Mouse (Mus musculus) granulocyte monocyte progenitor cell, adult 5-6 weeks (primary cell): ENCODE measurements around the gene Nploc4. TPM values are rescaled to one million over a fixed set of nuclear protein-coding genes. Genes with fewer than 3 reads are reported as not detected.
A peak's percentile ranks its signal among the peaks of the same experiment; 100 is the strongest.
"Not testable (repeated sequence)": the region's sequence is repeated elsewhere in the genome, so short reads cannot be mapped to it uniquely, and the experiment has no call there.

Experiments used
- ATAC-seq: replicated peaks from 2 replicates; pipeline ENCODE4 v1.8.0; 2016; ENCODE audit warnings: mild to moderate bottlenecking, moderate TSS enrichment, inconsistent platforms; ENCODE audit not compliant: poor library complexity, severe bottlenecking
- total RNA-seq, 2 experiments: library from RNA; stranded (forward) in 1 of 2; stranded (reverse) in 1 of 2; fragments of 200-712, 200-1000 nt in 1 of 2; fragments of >200 nt in 1 of 2; fragmentation: Nextera tagmentation in 1 of 2; gene quantifications; 2 replicates each; pipeline ENCODE4 v1.2.3; 2014 to 2017

Gene Nploc4
- total RNA-seq, 2 experiments from 2014 or later: 36.6 to 54.6 TPM

GRCm38 (mm10) chr11:120355277-120356039 lies 82.0 kb downstream of the Nploc4 start:
- no peak for ATAC-seq

DNA sequence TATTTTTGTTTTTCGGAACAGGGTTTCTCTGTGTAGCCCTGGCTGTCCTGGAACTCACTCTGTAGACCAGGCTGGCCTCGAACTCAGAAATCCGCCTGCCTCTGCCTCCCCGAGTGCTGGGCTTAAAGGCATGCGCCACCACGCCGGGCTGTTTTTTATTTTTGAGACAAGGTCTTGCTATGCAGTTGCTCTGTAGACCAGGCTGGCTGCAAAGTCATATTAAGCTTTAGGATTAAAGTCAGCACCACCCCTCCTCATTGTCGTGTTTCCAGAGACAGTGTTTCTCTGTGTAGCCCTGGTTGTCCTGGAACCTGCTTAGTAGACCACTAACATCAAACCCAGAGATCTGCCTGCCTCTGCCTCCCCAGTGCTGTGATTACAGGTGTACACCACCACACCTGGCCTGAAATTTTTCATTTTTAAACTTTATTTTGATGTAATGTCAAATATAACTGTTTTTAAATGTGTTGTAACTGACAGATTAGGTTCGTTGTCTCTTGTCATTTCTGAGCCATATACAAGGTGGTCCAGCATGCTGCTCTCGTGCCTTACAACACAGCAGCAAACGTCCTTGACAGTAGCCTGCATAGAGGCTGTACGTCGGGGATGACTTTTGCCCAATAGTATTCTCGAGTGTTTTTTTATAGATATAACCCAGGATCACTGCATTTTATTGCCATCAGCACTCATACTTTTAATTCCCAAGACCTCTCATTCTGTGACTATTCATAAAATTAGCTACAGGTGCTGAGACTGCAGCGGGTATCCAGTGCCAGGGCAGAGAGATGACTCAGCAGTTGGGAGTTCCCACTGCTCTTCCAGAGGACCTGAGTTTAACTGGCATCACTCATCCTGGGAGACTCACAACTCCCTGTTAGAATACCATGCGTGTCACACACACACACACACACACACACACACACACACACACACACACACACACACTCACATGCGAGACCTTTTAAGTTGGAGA lies 82.9 kb downstream of the Nploc4 start:
- no peak for ATAC-seq

DNA sequence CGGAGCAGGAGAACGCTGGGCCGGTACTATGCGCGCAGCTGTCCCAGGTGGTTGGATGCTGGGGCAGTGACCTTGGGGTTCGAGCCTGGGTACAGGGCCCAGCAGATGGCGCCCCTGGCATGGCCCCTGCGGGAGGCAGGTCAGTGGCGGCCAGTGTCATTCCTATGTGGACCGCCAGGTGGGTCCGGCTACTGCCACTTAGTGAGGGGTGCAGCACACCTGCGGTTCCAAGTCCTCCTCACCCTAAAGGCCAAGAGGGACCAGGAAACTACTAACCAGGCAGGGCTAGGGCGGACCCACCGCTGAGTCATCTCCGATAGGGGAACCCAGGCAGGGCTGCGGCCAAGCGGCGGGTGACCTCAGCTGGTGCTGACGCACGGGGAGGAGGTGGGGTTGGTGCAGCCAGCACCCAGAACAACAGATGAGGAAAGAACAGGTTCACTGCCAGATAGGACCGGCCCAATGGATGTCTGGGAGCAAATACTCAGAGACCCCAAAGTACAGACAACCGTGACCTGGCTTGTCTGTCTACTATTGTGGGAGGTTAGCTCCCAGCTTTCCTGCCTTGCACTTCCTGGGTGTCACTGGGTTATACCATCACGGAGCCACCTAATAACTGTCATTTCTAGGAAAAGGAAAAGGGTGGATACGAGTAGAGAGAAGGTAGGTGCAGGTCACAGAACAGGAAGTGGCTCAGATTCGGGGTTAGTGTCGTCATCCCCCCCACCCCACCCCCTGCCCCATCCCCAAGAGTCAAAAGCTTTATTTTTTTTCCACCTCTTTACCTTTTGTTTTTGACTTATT lies 83.8 kb downstream of the Nploc4 start:
- peak; percentile 74 for ATAC-seq

DNA sequence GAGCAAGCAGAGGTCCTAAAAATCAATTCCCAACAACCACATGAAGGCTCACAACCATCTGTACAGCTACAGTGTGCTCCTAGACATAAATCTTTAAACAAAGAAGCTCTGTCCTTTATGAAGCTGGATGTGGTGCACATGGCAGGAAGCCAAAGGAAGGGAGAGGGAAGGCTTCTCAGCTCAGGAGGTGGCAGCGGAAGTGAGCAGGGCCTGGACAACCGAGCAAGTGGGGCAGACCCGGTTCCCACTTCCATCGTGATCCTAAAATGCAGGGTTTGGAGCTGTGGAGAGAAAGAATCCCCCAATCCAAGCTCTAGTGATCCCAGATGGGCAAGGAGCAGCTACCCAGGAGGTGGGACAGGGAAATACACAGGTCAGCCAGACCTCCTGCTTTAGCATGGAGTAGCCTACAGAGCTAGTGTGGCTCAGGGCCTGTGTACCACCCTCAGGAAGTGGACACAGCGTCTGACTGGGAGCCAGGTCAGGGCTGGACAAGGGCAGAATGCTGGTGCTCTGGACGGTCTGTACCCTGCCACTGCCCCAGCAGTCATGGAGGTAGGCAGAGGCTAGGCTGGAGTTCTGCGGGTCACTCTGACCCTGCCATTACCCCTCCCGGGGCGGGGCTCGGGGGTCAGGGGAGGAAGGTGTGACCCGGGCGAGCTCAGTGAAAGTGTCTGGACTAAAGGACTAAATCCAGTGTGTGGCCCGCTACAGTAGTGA lies 84.8 kb downstream of the Nploc4 start:
- no peak for ATAC-seq

DNA sequence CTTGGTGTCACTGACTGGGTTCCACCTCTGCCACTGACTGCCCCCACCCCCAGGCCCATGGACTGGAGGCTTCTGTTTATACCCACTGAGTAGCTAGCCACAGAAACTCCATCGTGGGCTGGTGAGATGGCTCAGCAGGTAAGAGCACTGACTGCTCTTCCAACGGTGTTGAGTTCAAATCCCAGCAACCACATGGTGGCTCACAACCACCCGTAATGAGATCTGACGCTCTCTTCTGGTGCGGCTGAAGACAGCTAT lies 85.5 kb downstream of the Nploc4 start:
- not testable (repeated sequence) for ATAC-seq

DNA sequence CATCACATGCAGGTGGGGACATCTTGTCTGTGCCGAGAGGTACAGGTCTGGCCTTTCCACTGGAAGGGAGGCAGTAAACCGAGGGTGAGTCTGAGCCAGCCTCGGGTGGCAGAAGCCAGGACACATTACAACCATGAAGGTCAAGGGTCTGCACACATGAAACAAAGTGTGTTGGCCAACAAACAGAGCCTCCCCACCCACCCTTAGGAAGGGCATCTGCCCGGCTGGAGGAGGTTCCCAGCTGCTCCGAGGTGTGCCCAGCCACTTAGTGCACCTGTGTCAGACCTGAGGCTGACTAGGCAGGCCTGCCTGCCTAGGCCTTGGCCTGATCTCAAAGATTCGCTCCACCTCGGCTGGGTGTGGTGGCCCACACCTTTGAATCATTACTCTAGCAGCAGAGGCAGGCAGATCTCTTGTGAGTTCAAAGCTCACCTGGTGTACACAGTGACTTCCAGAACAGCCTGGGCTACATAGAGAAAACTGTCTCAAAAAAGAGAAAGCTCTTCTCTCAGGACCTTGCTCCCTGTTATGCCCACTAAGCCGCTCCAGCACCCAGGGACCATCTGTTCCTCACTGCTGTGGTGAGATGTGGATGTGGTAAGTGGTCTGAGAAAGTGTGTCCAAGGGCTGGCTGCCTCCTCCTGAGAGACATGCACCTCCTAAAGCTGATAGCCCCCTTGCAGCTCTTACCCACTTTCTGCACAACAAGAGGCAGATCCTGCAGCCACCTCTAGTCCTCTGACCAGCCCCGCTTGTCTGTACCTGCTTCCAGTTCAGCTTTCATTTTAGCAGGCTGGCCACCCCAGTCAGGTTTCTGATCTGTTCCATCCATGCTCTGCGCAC lies 86.0 kb downstream of the Nploc4 start:
- no peak for ATAC-seq

DNA sequence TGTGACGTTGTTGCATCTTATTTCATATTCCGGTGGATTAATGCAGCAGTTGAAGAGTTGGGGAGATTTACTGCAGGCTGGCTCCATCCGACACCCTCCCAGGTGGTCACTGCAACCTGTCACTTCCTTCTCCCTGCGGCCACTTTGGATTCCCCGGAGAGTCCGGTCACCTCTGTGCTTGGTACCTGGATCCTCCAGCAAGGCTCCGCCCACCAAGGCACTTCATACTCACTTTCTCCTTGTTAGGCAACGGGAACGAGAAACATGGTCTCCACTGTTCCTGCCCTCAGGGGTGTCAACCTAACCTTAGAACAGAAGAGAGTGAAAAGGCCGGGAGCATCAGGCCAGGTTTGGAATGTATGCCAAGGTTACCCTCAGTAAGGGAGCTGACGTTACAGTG lies 86.8 kb downstream of the Nploc4 start:
- no peak for ATAC-seq

- ATAC-seq: peak; percentile 30
Observed at GRCm38 (mm10) chr11:120349986-120350702, 87.4 kb downstream of the Nploc4 start.

DNA sequence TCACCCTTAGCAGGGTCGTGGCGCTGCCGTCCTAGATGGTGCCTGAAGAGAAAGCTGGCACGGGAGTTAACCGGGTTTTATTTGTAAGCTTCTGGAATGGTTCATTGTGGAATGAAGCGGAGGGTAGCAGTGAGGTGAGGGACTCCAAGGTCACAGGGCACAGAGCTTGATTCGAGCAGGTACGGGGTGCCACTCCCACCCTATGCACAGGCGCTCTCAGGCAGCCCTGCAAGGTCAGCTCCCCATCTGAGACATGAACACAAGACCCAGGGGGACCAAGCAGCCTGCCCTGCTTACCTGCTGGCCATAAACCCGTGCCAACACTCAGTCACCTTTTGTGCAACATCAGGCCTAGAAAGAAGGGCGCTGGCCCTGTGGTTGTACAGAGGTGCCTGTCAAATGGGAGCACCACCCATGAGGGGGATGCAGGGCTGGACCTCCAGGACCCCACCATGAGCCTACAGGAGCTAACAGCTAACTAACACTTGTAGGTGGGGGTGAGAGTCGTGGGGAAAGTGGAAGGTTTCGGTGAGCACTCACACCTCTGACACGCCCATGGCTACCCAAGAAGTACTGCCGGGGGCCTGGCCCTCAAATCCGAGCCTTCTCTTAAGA lies 88.0 kb downstream of the Nploc4 start:
- ATAC-seq: no peak

- no peak for ATAC-seq
Observed at GRCm38 (mm10) chr11:120348684-120349370, 88.7 kb downstream of the Nploc4 start.

DNA sequence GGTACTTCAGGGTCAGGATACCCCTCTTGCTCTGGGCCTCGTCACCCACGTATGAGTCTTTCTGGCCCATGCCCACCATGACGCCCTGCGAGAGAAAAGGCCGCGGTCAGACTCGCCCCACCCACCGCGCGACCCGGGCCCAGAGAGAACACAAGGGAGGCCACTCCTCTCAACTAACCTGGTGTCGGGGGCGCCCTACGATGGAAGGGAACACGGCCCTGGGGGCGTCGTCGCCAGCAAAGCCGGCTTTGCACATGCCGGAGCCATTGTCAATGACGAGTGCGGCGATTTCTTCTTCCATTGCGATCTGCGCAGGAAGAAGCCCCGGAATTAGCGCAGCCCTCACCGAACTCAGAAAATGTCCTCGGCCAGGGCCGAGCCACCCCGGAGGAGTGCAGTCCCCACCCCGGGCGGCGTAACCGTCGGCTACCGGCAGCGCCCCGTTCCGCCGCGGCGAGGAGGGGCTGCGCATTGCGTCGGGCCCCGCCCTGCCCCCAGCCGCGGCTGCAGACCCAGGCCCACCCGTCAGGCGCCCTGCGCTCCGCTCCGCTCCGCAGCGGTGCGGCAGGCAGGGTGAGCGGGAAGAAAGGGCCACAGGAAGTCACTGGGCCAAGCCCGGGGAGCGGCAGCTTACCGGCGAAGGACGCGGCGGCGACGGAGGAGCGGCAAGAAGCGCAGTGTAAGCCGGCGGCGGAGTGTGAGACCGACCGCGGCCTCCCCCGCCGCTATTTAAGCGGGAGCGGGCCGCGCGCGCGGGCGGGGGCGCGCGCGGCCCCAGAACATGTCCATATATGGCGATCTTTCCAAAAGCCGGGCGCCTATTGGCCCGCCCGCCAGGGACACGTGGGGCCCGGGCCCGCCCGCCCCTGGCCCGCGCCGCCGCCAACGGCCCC lies 89.5 kb downstream of the Nploc4 start, which contains the start of gene Actg1:
TSS of gene Actg1 (minus strand) at position 752 of the 893 bp plus-strand sequence.
- peak; percentile 36 for ATAC-seq

DNA sequence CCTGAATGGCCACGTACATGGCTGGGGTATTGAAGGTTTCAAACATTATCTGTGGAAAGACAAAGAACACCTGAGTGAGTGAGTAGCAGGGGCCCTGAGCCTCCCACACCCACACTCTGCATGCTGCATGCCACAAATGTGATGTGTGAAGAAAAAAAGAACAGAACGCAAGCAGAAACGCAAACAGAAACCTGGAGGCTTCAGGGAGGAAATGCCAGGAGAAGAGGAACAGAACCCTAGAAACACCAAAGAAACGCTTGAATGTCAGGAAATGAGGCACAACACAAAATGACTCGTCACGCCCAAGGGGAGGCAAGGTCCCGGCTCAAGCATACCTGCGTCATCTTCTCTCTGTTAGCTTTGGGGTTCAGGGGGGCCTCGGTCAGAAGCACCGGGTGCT lies 90.2 kb downstream of the Nploc4 start:
- no peak for ATAC-seq

GRCm38 (mm10) chr11:120346383-120347034 lies 91.0 kb downstream of the Nploc4 start:
- ATAC-seq: not testable (repeated sequence)

- no peak for ATAC-seq
Observed at GRCm38 (mm10) chr11:120345067-120345681, 92.3 kb downstream of the Nploc4 start.

DNA sequence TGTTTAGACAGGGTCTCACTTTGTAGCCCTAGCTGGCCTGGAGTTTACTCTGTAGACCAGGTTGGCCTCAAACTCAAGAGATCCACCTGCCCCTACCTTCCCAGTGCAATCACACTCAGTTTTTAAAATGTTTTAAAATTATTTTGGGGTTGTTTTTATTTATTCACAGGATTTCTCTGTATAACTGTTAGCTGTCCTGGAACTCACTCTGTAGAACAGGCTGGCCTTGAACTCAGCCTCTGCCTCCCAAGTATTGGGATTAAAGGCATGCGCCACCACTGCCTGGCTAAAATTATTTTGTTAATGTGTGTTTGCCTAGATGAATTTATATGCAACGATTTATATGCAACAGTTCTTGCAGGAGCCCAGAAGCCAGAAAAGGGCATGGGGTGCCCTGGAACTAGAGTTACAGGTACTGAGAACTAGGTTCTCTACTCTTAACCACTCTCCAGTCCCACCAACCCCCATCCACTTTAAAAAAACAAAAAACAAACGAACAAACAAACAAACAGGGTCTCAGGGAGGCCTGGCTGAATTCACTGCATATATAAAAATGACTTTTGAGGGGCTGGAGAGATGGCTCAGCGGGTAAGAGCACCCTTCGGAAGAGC lies 93.1 kb downstream of the Nploc4 start:
- ATAC-seq: no peak
